Mouse (Mus musculus): Measurements from ENCODE around the gene Kctd8.
"Not testable (repeated sequence)": the region's sequence is repeated elsewhere in the genome, so short reads cannot be mapped to it uniquely, and the experiment has no call there.

The Kctd8 gene

DNA sequence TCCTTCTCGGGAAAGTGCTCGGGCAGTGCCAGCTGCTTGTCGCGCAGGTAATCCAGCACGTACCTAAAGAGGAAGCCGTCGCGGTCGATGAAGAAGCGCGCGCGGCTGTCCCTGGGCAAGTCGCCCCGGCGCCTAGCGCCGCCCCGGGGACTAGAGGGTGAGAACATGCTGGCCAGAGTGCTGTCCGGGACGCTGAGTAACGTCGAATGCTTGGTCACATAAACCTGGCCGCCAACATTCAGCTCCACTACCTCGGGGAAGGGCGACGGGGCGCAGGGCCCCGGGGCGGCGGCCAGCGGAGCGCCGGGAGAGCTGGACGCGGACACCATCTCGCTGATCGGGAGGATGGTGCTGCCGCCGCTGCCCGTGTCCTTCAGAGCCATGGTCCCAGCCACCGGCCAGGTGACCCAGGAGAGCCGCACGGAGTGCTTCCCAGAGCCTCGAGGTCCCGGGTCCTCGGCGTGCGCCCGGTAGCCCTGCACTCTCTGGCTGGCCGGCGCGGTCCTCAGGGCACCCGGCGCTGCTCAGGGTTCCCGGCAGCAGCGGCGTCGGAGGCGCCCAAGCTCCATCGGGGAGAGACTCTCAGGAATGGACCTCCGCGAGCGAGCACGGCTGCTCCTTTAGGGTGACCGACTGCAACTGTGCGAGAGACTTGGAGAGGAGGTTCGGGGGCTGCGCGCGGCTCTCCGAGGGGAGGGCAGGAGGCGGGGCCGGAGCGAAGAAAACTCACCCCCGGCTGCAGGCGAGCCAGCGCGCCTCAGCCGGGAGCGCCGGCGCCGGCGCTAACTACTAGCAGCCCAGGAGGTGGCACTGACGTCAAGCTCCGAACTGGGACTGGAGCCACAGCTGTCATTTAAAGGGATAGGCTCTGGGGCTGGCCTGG is at the start of gene Kctd8:
TSS of gene Kctd8 (minus strand) at position 761 of the 883 bp plus-strand sequence.
- in situ Hi-C loops (cut with MboI, MseI): no loop called here

DNA sequence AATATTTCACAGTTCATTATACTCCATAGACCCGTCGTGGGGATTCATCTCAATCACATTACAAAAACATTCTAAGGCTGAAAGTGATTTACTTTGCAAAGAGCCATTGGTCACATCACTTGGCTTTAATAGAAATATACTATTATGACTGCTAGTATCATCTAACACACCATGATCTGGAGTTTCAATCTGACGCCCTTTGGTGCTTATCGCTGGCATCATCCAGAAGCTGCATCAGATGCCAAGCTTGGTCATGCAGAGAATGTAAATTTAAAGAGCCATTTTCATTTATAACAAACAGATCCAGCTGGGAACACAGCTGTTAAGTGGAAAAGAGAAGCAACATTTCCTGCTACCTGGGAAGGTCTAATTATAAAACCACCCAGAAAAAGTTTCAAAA is 37.6 kb upstream of the Kctd8 start:
- in situ Hi-C loops (cut with MboI, MseI): no loop called here

DNA sequence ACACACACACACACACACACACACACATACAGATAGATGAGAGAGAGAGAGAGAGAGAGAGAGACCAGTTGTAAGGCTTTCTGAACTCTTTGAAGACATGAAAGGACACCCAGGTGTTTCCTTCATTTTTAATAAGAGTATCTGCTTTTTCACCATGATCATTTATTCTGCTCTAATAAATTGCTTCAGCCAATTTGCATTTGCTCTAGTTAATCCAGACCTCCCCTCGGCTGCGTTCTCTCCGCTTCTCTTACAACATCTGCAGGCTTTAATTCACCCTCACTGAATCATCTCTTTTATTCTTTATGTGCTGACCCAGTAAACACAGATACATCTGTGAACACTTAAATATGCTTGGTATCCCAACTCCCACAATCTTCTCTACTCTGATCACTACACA is 9.1 kb upstream of the Kctd8 start:
- in situ Hi-C loops (cut with MboI, MseI): no loop called here

DNA sequence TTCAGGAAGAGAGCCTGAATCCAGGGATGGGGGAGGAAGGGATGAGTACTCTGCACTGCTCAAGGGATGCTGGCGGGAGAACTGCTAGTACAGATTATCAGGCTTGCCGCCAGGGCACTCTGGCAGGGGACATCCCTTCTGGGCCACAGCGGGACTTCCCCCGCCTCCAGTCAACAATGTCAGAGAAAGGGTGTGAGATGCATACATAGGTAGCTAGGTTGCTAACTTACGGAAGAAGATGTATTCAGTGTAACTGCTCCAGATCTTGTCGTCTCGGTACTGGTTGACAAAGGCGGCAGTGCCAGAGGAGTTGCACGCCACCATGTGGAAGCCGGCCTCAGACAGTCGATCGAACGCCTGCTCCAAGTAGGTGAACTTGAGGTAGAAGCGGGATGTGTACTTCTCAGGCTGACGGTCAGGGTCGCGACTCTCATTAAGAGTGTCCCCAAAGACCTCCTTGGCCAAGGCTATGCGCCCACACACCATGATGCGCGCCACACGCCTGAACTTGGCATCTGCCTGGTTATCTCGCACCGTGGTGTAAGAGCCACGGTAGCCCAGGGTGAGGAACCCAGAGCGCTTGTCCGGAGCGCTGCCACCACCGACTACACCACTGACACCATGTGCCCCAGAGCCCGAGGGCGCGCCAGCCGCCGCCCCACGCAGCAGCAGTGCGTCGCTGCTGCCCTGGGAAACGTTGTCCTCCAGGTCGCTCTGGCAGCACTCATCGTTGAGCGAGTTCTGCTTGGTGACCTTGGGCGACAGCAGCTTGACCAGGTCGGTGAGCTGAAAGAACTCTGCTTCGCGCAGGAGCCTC is 1.2 kb downstream of the Kctd8 start:
- in situ Hi-C loops (cut with MboI, MseI): no loop called here

DNA sequence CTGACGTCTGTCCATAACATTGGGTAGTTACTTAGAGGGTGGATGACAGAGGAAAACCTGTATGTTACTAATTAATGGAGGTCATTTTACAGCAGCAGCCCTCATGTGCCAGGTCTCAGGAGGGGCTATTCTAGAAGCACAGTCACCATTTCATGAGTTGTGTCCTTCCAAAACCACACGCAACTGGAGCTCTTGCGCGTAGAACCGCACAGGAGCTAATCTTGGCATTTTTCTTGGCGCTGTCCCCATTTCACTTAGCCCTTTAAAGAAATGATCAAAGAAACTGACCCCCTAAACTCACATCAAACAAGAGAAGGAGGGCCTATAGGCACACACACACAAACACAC is 1.9 kb downstream of the Kctd8 start:
- in situ Hi-C loops (cut with MboI, MseI): no loop called here

DNA sequence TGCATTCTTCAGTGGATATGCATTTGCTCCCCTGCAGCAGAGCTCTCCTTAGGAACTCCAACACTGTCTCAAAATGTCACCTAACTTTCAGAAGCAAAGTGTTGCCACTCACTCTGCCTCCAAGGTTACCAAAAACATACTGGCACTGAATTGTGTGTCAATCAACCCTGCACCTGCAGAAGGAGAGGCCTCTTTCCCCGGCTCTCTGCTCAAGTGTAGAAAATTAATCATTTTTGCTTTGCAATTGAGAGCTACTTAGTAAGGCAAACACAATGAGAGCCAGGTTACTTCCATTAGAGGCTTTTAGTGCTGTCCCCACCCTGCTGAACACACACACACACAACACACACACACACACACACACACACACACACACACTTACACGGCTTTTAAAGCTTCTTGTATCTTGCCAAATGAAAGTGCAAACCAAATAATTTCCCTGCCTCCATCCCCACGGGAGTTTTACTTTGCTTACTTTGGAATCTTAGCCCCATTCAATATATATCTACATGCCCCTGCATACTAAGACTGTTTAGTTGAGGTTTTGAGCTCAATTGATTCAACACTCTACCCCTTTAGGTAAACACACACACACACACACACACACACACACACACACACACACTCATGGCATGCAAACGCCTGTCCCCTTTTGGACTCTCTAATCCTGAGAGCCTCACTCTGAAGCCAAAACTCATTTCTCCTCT is 2.4 kb downstream of the Kctd8 start:
- in situ Hi-C loops (cut with MboI, MseI): no loop called here

DNA sequence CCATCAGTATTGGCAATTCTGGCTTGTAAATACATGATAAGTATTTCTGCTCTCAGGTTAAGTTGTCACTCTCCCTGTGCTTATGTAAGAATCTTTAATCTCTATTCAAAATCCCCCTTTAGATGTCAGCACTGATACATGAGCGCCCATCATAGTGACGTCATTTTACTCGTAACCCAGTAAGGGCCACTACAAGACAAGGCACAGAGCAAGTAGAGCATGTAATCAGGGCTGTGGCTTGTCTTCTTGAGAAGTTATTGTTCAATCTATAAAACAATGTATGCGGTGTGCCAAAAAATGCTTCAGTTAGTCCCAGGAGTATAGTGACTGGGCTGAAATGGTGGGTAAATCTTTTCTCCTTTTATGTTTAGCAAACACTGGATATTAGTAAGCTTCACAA is 13.9 kb downstream of the Kctd8 start:
- in situ Hi-C loops (cut with MboI, MseI): no loop called here

DNA sequence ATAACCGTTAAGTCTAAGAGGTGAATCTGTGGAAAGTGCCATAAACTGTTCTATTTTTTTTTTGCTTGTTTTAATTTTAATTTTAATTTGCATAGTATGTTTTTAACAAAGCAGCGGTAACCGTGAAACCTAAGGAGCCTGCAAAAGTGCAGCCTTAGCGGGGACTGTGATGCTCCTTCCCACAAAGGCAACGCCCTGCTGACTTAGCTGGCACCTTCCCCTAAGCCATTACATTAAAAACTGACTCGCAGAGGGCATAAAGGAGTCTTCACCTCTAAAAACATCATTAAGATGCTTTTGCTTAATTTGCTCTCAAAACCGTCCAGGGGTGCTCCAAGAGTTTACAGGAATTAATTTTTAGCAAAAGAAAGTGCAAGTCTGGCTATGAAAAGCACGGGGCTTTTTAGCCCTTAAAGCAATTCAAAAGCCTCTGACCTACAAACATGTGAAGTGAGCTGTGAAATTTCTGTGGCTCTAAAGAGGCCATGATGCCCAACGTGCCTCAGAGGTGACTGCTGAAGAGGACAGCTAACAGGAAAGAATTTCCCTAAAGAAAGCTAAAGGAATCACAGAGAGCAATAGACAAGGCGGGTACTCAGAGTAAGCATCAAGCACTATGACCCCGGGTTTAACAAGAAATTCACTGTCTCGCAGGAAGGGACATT is 16.8 kb downstream of the Kctd8 start:
- in situ Hi-C loops (cut with MboI, MseI): no loop called here

DNA sequence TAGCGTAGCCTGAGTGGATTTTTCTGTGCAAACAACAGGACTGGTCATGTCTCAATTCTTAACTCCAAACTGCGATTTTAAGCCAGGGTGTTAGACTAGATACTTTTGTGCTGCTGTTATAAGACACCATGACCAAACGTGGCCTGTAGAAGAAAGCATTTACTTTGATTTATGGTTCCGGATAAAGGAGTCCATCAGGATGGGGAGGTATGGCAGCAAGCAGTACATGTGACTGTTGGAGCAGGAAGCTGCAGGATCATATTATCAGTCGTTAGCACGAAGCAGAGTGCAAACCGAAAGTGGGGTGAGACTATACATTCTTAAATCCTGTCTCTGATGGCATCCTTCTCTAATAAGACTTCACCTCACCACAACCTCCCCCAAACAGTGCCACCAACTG is 28.9 kb downstream of the Kctd8 start:
- in situ Hi-C loops (cut with MboI, MseI): no loop called here

DNA sequence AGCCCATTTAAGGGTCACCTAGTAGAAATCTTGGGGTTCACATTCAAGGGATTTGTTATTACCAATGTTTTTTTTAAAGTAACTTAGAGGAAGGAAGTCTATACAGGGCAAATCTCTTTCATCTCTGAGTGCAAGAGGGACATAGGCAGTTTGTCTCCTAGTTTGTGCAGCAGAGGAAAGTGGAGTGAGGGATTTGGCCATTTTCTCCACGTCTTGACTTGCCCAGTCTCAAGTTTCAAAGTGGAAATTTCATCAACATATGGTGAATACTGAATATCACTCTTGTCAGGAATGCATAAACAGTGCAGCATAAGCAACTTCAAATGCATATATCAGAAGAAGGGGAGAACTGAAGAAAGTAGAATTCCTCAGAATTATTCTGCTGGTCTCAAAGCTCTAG is 39.8 kb downstream of the Kctd8 start:
- in situ Hi-C loops (cut with MboI, MseI): no loop called here

DNA sequence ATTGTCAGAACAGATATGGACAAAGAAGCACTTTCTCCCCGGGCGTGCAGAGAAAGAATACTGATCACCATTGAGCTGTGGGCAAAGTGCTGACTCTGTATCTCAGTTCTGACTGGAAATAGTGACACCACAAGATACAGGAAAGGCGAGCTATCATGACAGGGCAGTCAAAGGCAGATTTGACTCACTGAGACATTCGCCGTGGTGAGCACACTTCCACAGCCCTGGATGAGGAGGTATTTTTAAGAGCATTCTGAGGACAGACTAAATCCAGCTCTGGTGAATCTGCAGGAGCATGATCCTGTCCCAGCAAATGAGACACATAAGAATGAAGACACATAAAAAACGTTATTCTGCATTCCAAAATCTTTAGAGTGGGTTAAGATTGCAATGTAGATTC is 49.1 kb downstream of the Kctd8 start:
- in situ Hi-C loops (cut with MboI, MseI): no loop called here

DNA sequence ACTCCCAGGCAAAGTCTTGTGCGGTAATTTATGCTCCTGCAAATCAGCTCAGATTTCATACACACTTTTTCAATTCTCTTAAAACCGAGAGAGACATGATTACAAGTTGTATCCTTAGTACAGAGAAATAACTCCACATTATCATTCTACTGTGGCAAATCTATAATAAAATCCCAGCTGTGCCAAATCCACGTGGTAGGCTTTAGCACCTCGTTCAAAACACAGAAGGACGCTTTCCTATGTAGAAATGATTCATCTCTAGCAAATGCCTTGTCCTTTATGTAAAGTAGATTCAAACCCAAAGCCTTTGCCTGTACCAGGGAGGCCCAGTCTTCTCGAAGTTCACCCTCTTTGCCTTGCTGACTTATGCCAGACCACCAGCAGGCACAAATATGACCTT is 57.1 kb downstream of the Kctd8 start:
- in situ Hi-C loops (cut with MboI, MseI): no loop called here

DNA sequence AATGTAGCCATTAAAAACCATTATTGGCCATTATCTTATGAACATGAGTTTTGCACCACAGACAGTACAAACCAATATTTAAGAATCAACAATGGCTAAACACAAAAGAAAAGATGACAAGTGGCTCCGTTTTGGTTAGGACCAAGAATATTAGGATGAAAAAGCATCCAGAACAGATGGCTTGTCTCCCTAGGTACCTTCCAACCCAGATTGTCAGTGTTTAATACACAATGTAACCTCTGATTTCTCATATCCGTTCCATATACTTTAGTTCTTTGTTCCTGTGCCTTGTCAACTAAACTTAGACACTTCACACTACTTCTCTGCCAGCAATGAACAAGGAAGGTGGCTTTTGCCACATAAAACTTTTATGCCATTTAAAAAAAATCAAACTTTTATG is 89.1 kb downstream of the Kctd8 start:
- in situ Hi-C loops (cut with MboI, MseI): no loop called here

DNA sequence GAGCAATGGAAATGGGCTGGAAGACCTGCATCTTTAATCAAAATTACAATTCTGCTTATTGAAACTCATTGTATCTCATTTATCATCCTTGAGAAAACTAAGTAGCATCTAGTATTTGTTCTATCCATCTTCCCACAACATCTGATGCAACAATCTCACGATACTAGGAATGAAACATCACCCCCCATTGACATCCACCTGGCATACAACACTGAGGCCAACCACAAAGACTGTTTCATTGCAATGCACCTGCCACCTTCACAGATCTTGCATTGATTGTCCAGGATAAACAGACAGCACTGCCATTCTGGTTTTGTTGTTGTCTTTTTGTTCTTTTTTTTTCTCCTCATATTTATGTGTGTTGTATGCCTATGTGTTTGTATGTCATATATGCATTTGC is 99.5 kb downstream of the Kctd8 start:
- in situ Hi-C loops (cut with MboI, MseI): no loop called here

DNA sequence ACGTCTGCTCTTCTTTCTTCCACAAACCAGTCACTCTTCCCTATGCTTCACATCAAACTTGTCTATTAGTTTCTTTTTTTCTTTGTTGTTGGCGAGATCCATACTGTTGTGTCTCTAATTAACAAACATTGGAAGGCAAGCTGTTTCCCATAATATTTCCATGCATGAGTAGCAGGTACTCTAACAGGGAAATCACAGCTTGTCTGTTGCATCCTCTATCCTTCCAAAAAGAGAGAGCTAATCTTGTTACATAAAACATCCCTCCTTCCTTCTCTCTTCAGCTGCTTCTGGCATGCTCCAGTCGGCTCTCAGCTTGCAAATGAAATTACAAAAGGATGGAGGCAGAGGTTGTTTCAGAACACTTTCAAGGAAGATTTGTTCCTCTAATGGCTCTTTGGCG is 107.9 kb downstream of the Kctd8 start:
- in situ Hi-C loops (cut with MboI, MseI): no loop called here

DNA sequence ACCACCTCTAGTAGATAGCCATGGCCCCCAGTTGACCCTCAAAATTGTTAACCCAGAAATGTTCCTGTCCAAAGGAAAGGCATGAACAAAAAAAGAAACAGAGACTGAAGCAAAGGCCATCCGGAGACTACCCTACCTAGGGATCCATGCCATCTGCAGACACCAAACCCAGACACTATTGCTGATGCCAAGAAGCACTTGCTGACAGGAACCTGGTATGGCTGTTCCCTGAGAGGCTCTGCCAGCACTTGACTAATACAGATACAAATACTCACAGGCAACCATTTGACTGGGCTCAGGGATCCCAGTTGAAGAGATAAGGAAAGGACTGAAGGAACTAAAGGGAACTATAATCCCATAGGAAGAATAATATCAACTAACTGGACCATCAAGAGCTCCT is 109.8 kb downstream of the Kctd8 start:
- in situ Hi-C loops (cut with MboI, MseI): not testable (repeated sequence)

DNA sequence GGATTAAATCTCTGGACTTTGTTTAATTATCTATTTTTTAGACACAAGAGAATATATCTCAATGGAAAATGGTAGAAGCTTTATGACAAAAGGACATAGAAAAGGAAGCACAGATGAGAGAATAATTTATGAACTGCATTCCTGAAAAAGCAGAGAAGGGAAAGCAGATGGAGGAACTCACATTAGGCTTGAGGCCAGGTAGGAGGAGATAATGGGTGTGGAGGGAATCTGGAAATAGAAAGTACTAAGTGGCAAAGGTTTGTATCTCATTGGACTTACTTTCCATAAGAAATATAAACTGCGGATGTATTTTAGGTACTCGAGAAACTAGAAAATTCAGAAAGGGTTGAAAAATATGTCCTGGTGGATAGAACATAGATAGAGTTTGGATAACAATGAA is 114.3 kb downstream of the Kctd8 start:
- in situ Hi-C loops (cut with MboI, MseI): no loop called here

DNA sequence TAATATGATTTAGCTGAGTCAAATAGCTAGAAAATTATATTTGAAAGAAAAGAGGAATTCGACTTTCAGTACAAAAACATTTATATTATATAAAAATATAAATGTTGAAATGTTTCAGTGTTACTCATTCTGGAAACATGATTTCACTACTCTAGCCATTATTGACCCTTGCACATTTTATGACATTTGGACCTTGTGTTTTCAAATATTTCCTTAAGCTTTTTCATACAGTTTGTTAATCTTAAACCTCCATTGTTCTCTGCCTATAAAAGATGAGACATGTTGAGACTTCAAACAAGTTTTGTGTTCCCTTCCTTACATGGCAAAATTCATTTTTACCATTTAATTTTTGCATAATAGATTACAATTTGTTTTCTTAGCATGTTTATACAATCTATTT is 118.9 kb downstream of the Kctd8 start:
- in situ Hi-C loops (cut with MboI, MseI): no loop called here

DNA sequence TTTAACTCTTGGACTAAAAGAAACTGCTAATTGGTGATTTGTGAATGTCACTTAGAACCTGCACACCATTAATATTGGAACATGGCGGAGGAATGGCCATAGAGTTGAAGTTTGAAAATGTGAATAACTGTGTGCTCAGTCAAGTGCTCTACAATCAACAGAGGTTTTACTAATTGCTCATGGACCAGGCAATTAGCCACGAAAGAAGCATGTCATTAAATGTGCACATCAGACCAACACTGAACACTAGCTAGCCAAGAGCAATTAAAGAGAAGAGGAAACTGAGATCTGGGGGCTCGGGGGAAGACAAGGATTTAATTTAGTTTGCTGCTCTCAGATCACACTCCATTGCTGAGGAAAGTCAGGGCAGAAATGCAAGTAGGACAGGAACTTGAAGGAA is 126.3 kb downstream of the Kctd8 start:
- in situ Hi-C loops (cut with MboI, MseI): no loop called here

DNA sequence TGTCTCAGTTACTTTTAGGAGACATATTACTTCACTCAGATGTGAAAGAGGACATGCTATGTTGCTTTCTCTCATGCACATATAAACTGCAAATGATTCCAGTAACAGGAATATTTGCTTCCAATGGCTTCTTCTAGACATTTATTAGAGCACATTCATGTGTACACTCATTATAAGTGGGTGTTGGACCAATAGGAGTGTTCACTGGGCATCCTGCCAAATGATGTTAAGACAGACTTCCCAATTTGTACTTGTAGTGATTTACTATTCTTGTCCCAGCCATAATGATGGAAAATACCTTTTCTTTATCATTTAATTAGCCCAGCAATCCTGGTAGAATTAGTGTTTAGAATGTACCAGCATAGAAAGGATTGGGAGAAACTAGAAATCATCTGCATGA is 132.1 kb downstream of the Kctd8 start:
- in situ Hi-C loops (cut with MboI, MseI): no loop called here

DNA sequence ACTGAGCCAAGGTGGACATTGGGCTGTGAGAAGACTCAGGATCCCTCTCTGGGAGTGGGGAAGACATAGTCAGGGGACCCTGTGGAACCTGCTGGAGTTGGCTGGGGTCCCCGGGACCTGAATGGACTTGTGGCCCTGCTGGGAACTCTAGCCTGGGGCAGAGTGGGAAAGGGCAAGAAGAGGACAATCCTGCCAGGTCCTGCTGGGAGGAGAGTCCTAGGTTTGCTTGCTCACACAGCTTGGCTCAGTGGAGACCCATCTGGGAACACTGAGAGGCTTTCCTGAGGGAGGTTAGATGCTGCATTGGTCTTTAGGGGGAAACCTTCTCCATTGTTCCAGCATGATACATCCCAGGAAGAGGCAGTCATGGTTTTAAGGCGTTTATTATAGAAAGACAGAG is 133.8 kb downstream of the Kctd8 start:
- in situ Hi-C loops (cut with MboI, MseI): no loop called here

Data from T-helper 1 cell (primary cell).